Mouse (Mus musculus): ENCODE measurements at regions not wholly inside any gene's neighbourhood (a gene's known extent, or its start where the extent isn't known, plus 50 kb on each side); places are given as distances from the start of the nearest gene placed in this dataset.

DNA sequence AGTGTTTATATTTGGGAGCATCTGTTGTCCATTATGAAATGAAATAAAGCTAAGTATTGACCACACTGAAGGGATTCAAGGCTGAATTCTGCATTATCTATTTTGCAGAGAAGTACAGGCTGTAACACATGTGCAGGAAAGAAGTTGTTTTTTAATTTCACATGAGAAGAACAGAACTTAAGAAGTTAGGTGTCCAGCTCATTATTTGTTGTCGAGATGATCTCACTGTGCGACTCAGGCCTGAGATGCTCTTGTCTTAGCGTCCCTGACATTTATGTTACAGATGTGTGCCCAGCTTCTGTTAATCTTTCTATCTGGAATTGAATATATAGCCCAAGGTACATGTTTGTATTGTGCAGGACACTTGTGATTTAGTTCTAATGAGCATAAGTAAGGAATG is 112.0 kb upstream of the Hmgn3 start:
- TF ChIP-seq CTCF (IDR thresholded peaks at IDR 0.05; ENCODE audit: borderline replicate concordance, insufficient read depth, low read length): no peak
- TF ChIP-seq POLR2A (IDR thresholded peaks at IDR 0.05; ENCODE audit: low read depth, low read length): no peak

All from embryonic fibroblast, embryonic 13.5 days (primary cell).